Mouse (Mus musculus) brown adipose tissue, adult 24 weeks (tissue): Measurements from ENCODE around the gene Rtp4. TPM values are rescaled to one million over a fixed set of nuclear protein-coding genes. Genes with fewer than 3 reads are reported as not detected.

Experiments used
- polyA plus RNA-seq: library from polyadenylated mRNA; stranded (reverse); fragments of >200 nt; gene quantifications from 2 replicates; pipeline ENCODE4 v1.2.4, GENCODE M21; 2012; ENCODE audit not compliant: missing spikeins, insufficient read depth, insufficient read length

Gene Rtp4
- polyA plus RNA-seq, 1 experiment: 7.4 TPM

Other genes with a start within 250 kb of the Rtp4 start
- not detected in 2 replicates for gene Rtp1, start 91.2 kb upstream of the Rtp4 start, polyA plus RNA-seq
- 0.58 TPM in 1 of 2 replicates, not detected in the other for gene Masp1, start 524 bp downstream of the Rtp4 start, polyA plus RNA-seq